Mouse (Mus musculus) C2C12 (cell line): ENCODE results near the gene Ikbke.

Source experiments
- CTCF ChIP-seq: IDR thresholded peaks from one replicate; pipeline ENCODE4 v1.5.1; 2011; ENCODE audit not compliant: control insufficient read depth, insufficient read depth, insufficient read length
- FOSL1 ChIP-seq: IDR thresholded peaks from one replicate; pipeline ENCODE4 v1.8.0; 2011; ENCODE audit warnings: mild to moderate bottlenecking, low read length; ENCODE audit not compliant: poor library complexity, insufficient read depth, severe bottlenecking
- MAX ChIP-seq: IDR thresholded peaks from one replicate; pipeline ENCODE4 v1.6.1; 2011; ENCODE audit warnings: mild to moderate bottlenecking, control low read depth
- MYOG ChIP-seq: IDR thresholded peaks from one replicate; pipeline ENCODE4 v1.6.1; 2011; ENCODE audit not compliant: control insufficient read depth, insufficient read length; ENCODE audit errors: extremely low read depth
- USF1 ChIP-seq: IDR thresholded peaks from one replicate; pipeline ENCODE4 v1.6.1; 2011; ENCODE audit warnings: low read depth, mild to moderate bottlenecking, control low read depth, moderate library complexity

DNA sequence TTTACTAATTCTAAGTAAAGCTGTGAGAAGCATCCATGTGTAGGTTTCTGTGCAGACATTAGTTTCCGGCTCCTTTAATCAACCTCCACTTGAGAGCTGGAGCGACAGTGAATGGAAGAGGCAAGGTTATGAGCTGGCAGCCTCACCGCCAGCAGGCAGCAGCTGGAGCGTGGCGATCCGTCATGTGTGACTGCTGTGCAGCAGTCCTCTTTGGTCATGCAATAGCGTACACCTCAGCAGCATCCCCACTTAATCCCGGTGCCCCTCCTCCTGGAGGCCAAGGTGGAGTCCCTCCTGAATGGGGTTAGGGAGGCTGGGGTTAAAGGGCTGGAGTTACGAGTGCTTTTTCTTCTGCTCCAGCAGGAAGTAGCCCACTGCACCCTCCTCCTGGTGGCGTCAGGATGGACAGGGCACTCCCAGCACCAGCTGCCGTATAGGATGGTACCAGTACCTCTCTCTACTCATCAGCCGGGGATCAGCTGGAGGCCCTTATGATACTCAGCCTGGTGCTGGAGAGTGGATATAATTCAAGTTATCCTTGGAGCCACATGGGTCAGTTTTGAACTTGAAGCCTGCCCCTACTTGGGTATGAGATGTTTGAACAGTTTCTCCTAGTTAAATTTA, 54.4 kb downstream of the Ikbke start:
- TF ChIP-seq USF1 (no peak), CTCF (no peak), MAX (no peak), MYOG (no peak), FOSL1 (no peak)
